Mouse (Mus musculus): ENCODE measurements around the gene Nfx1. TPM values are rescaled to one million over a fixed set of nuclear protein-coding genes. Genes with fewer than 3 reads are reported as not detected.

Nfx1 gene
- total RNA-seq, 2 experiments from 2014 or later, result 21.2 to 21.8 TPM

- DNase-seq, result peak; percentile 55 to 85
Measured at GRCm38 (mm10) chr4:41047524-41048271, 77.0 kb downstream of the Nfx1 start, which contains the start of gene Aqp7. TSS of gene Aqp7 (minus strand) at chr4:41048139.

DNA sequence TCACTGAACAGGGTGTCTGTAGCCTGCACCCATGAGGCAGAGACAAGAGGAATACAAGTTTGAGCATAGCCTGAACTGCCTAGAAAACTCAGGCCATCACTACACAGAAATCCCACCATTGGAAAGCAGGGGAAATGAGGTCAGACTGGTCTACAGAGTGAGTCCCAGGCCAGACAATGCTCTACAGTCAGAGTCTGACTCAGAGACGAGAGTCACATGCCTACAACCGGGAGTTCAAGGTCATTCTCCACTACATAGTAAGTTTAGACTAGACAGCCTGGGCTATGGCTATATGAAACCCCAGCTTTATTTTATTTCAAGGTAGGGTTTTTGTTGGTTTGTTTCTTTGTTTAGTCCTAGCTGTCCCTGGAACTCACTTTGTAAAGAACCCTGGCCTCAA is 78.2 kb downstream of the Nfx1 start:
- DNase-seq, result no peak

GRCm38 (mm10) chr4:41050726-41051675 is 80.3 kb downstream of the Nfx1 start:
- peak; percentile 84 to 96 for DNase-seq

GRCm38 (mm10) chr4:41051781-41052180 is 81.1 kb downstream of the Nfx1 start:
- DNase-seq, result no peak

GRCm38 (mm10) chr4:41055111-41055510 is 84.4 kb downstream of the Nfx1 start:
- no peak for DNase-seq

GRCm38 (mm10) chr4:41056253-41056652 is 85.5 kb downstream of the Nfx1 start:
- no peak for DNase-seq

DNA sequence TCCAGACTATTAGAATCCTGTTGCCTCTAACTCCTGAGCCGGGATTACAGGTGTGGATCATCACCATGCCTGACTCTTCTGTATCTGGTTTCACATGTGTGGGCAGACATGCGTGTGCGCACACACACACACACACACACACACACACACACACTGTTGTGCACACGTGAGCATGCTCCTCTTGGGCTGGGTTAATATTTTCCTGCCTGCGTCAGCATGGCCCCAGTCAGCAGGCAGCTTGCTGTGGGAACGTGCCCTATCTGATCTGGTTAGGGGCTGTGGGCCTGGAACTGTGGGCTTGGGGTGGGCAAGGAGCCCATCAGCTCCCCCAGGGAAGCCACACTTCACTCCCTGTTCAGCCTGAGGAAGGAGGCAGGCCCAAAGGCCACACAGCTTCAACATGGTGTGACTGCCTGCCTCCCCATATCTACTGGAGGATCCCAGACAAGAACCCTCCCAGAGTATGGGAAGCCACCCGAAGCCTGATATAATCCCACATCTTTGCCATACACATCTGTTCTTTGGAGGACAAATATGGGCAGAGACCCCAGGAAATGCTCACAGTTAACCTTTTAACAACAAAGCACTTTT is 86.1 kb downstream of the Nfx1 start:
- no peak for DNase-seq

- no peak for DNase-seq
Measured at GRCm38 (mm10) chr4:41057361-41057760, 86.7 kb downstream of the Nfx1 start.

- no peak for DNase-seq
Measured at GRCm38 (mm10) chr4:41063351-41063750, 92.6 kb downstream of the Nfx1 start.

DNA sequence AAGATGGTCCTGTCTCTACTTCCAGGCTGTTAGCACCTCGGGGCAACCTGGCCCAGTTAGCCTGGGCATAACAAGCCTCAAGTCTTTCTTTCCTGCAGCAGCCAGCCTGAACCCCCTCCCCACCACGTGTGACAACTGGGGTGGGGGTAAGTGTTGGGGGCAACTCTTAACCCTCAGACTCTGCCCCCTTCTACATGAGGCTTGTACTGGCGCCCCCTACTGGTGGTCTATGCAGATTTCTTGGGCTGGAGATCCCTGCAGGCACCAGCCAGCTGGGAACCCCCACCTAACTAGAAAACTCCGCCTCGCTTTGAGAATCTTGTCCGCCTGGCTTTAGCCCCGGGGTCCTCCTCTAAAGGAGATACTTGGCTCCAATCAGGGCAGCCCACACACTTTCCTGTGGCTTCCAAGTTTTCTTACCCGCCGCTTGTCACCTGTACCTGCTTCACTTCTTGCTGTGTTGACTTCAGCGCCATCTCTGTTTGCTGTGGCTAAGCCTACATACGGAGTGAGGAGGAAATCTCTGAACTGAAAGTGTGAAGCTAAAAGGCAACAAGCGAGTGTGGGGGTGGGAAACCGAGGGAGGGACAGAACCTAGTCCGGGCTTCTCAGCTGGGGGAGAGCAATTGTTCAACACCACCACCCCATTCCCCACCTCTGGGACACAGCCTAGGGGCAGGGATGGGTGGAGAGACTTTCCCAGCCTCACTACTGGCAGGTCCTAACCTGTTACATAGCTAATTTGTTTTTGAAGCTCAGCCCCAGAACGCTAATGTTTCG is 93.4 kb downstream of the Nfx1 start:
- DNase-seq, result peak in 1 of 2 experiments; percentile 50

- no peak for DNase-seq
Measured at GRCm38 (mm10) chr4:41065196-41065595, 94.5 kb downstream of the Nfx1 start.

- no peak for DNase-seq
Measured at GRCm38 (mm10) chr4:41071500-41072429, 101.1 kb downstream of the Nfx1 start.

DNA sequence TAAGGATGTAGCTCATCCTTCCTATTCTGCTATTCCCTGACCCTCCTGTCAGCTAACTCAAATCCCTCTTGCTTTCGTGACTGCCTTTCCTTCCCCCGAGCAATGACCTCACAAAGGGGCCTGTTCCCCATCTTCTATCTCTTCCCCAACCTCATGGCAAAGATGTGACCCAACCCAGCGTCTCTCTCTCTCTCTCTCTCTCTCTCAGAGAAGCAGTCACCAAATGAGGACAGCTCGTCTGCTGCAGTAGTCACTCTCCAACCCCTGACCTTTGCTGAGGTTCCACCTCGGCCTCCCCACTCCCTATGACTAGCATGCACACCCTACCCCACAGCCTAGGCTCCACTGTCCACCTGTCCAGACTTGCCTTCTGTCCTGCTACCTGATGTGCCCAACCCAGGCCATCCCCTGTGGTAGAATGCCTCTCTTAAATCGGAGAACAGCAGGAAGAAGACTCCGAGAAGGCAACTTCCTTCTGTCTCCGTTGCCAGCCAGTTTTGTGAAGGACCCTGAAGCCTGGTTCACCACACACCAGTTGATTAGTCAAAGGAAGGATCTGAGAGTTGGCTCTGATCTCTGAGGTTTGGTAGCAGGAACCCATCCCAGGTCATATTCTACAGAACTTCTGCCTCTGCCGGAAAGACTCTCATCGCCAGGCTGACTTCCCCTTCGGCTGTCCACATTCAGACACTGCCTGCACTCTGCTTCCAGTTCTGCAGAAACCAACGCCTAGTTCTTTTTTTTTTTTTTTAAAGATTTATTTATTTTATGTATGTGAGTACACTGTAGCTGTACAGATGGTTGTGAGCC is 102.5 kb downstream of the Nfx1 start:
- peak in 1 of 2 experiments; percentile 47 for DNase-seq

DNA sequence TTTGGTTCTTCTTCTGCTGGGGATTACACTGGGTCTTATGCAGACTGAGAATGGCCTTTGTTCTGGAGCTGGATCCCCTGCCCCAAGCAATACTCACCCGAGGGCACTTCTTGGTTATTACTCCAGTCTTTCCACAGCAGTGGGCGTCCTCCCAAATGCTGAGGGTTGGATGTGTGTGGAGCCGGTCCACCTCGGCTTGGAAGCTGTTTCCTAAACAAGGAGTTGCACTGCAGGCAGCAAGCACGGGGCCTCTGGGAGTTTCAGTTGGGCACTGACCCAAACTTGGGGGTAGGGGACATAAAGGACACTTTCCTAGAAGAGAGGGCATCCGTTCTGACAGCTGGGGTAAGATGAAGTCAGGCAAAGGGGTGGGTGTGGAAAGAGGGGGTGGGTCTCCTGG is 103.8 kb downstream of the Nfx1 start:
- peak in 1 of 2 experiments; percentile 4 for DNase-seq

Small RNAs within 50 kb of the gene (microRNA-seq; reads per million reads assigned to microRNA genes)
- gene Mir3094, result 0 to 0.38 reads per million in 2 experiments

Other genes starting within 250 kb of the Nfx1 start
- gene Dnaja1, start 248.8 kb upstream of the Nfx1 start, total RNA-seq (2021), result 100 to 1,000 TPM; 122 to 176 TPM
- 10 to 100 TPM; 31.3 to 32.6 TPM for gene Smu1, start 213.0 kb upstream of the Nfx1 start, total RNA-seq (2021)
- gene B4galt1, start 116.9 kb upstream of the Nfx1 start, total RNA-seq (2021), result 10 to 100 TPM; 58.2 to 59.1 TPM
- not detected for gene Spink4, start 50.9 kb upstream of the Nfx1 start, total RNA-seq (2021)
- 100 to 1,000 TPM; 273 to 283 TPM for gene Bag1, start 22.6 kb upstream of the Nfx1 start, total RNA-seq (2021)
- gene Chmp5, start 22.5 kb upstream of the Nfx1 start, total RNA-seq (2021), result 10 to 100 TPM; 37.4 to 38.6 TPM
- gene Aqp7, start 77.2 kb downstream of the Nfx1 start, total RNA-seq (2021), result 10 to 100 TPM; 17.6 to 24.6 TPM
- 1 to 10 TPM in 1 of 2 experiments, not detected in 1; 1.9 TPM for gene Aqp3, start 127.3 kb downstream of the Nfx1 start, total RNA-seq (2021)
- gene Nol6, start 153.5 kb downstream of the Nfx1 start, total RNA-seq (2021), result 10 to 100 TPM; 16.2 to 18.9 TPM
- 100 to 1,000 TPM; 126 to 132 TPM for gene Ube2r2, start 164.8 kb downstream of the Nfx1 start, total RNA-seq (2021)